Mouse (Mus musculus) ES-E14 (cell line): ENCODE measurements around the gene Zfp692.

ENCODE experiments used
- HCFC1 ChIP-seq: IDR thresholded peaks from 2 replicates; pipeline ENCODE4 v1.6.1; 2012; ENCODE audit warnings: low read length, inconsistent platforms, borderline replicate concordance; ENCODE audit not compliant: insufficient read depth
- MAFK ChIP-seq: IDR thresholded peaks from 2 replicates; pipeline ENCODE4 v1.6.1; 2014; ENCODE audit warnings: mild to moderate bottlenecking, low read depth, low read length, inconsistent platforms; ENCODE audit not compliant: insufficient read depth

DNA sequence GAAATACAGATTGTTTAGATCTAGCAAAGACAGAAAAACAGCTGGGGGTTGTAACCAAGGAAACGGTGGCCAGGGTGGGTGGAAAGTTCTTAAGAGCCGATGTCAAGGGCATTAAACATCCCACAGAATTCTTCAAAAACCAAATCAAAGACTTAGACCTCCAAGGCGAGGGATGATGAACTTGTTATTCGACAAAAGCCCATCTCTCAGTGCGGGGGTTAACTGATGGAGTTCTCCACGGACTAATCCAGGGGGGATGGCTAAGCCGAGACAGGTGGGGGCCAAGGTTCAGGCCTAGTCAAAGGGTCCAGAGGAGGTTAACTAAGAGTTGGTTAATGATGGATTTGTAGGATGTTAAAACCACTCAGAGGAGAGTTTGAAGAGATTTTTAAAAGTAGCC, 3.3 kb upstream of the Zfp692 start:
- TF ChIP-seq HCFC1 (no peak), MAFK (no peak)
